Mouse (Mus musculus) spleen, adult 2 months (tissue): Measurements from ENCODE around the gene Nme7. TPM values are rescaled to one million over a fixed set of nuclear protein-coding genes. Genes with fewer than 3 reads are reported as not detected.

Experiments
- DNase-seq, 2 experiments: peaks; one replicate each; pipeline versions ENCODE4 v3.0.0 to v3.0.0-alpha.2; 2012 to 2021; ENCODE audit warnings: low spot score in 2 of 2, low read depth in 1 of 2
- H3K27ac ChIP-seq: fragments of 200-500 bp; 2 replicates; pipeline ENCODE4 v1.5.1; 2012; ENCODE audit warnings: low read length, inconsistent platforms; ENCODE audit not compliant: insufficient read depth
- H3K27me3 ChIP-seq: fragments of 200-500 bp; 2 replicates; pipeline ENCODE4 v1.6.1; 2012; ENCODE audit warnings: mild to moderate bottlenecking, moderate library complexity, low read length, inconsistent platforms; ENCODE audit not compliant: control insufficient read depth, insufficient read depth
- H3K36me3 ChIP-seq: fragments of 200-500 bp; 2 replicates; pipeline ENCODE4 v1.6.1; 2012; ENCODE audit warnings: mild to moderate bottlenecking, low read length, inconsistent platforms; ENCODE audit not compliant: control insufficient read depth, insufficient read depth
- H3K4me1 ChIP-seq: fragments of 200-500 bp; 2 replicates; pipeline ENCODE4 v1.6.1; 2011; ENCODE audit warnings: inconsistent platforms; ENCODE audit not compliant: control insufficient read depth, insufficient read depth, insufficient read length
- H3K4me3 ChIP-seq: fragments of 200-500 bp; 2 replicates; pipeline ENCODE4 v1.5.1; 2011; ENCODE audit warnings: mild to moderate bottlenecking, inconsistent platforms; ENCODE audit not compliant: insufficient read depth, insufficient read length; ENCODE audit errors: extremely low read depth
- CTCF ChIP-seq: fragments of 200-500 bp; IDR thresholded peaks from 2 replicates; pipeline ENCODE4 v1.5.1; 2011; ENCODE audit warnings: mild to moderate bottlenecking, inconsistent platforms; ENCODE audit not compliant: insufficient read depth, insufficient read length, insufficient replicate concordance; ENCODE audit errors: extremely low read depth
- POLR2A ChIP-seq: fragments of 200-500 bp; IDR thresholded peaks from 2 replicates; pipeline ENCODE4 v1.6.1; 2011; ENCODE audit warnings: low read depth, low read length, inconsistent platforms
- WGBS: fragments of 180-500 bp; shearing (Covaris S2); methylation state at CpG from one replicate; pipeline ENCODE4 v1.1.7; 2018; 5-methylcytosine and 5-hydroxymethylcytosine counted together
- polyA plus RNA-seq: library from polyadenylated mRNA; depleted of rRNA; stranded (reverse); fragments of >200 nt; gene quantifications from 2 replicates; pipeline ENCODE4 v1.2.3, GENCODE M21; 2012

Gene Nme7
- polyA plus RNA-seq, 1 experiment: 3.8 TPM

DNA sequence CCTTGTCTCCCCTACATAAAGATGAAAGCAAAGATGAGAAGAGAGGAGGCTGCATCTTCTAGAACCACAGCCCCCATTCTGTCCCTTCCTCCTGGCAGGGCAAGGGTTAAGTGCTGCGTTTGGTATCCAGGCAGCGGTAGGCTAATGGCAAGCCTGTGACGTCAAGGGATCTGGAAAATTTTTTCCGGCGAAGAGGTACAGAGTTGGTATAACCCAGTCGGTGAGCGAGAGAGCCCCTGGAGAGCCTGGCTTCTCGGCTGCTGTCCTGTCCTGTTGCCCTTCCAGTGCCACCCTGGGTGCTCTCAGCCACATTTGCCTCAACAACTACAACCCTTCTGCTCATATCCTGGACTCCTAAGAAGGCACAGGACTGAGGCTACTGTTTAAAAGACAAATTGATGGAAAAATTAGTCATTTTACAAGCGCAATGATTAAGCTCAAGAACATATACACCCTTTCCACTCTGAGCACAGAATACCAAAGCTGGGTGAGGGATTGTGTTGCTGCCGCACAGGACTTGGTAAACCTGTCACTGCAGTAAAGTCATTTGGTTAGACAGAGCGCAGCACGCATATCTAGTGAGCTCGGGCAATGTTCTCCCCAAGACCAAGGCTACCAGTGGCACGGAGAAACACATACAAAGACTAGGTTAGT lies 151.0 kb downstream of the Nme7 start:
- H3K36me3 ChIP-seq: no peaks in the 10 kb centered on the region
- TF ChIP-seq CTCF (no peak), POLR2A (no peak)
- no peak overlapping the region for H3K4me3 ChIP-seq
- no peaks in the 10 kb centered on the region for H3K27me3 ChIP-seq
- 0 out of 2 replicates have a peak overlapping the region, but pooled peaks have one; percentile 16 for H3K27ac ChIP-seq
- peaks cover 17% of the 10 kb centered on the region; the same call in 1 of the 2 replicates for H3K4me1 ChIP-seq
- DNase-seq: no peak
- WGBS: 84% methylated on average over 14 of the region's 14 CpGs

DNA sequence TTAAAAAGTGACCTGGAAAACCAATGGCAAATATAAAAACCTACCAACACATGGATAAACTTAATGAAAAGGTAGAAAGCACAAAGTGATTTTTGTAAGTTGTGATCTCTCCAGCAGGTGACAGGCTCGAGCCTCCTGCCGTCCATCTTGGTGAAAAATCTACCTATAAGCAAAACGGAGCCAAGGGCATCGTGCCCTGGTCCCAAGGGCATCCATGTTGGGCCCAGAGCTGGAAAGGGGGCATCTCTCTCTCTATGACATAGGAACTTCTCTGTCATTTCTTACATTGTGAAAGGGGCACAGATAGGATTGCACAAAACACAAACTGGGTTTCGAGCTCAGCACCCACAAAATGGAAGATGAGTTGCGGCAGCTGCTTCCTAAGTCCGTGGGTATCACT lies 151.7 kb downstream of the Nme7 start:
- H3K27me3 ChIP-seq: no peaks in the 10 kb centered on the region
- no peak overlapping the region for H3K4me3 ChIP-seq
- WGBS: 55% methylated on average over 7 of the region's 7 CpGs
- TF ChIP-seq CTCF (peak; percentile 38; the same call in 1 of the 2 replicates), POLR2A (no peak)
- peaks cover 17% of the 10 kb centered on the region; the same call in 1 of the 2 replicates for H3K4me1 ChIP-seq
- no peak overlapping the region for H3K27ac ChIP-seq
- DNase-seq: peak; percentile 9 to 18
- H3K36me3 ChIP-seq: no peaks in the 10 kb centered on the region

DNA sequence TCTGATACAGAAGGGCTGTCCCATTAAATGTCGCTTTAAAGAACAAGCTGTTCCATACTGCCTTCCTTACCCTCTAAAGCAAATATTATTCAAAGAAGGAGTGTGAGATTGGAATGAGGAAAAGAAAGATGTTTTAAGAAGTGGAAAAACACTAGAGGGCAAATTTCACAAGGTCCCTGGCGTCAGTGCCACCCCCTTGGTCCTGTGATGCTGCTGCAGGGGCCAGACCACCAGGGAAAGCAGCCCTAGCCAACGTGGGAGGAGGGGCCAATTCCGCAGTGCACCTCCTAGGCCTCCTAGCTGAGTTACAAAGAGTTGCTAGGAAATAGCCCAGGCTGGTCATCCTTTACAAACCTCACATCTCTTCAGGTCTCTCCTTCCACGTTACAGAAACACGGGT lies 152.1 kb downstream of the Nme7 start:
- H3K4me3 ChIP-seq: peak overlapping the region; percentile 1; the same call in 1 of the 2 replicates
- H3K4me1 ChIP-seq: peaks cover 17% of the 10 kb centered on the region; the same call in 1 of the 2 replicates
- no peaks in the 10 kb centered on the region for H3K27me3 ChIP-seq
- TF ChIP-seq POLR2A: no peak
- no peak for TF ChIP-seq CTCF
- H3K27ac ChIP-seq: no peak overlapping the region
- WGBS: 65% methylated on average over 6 of the region's 6 CpGs
- no peaks in the 10 kb centered on the region for H3K36me3 ChIP-seq
- DNase-seq: no peak

DNA sequence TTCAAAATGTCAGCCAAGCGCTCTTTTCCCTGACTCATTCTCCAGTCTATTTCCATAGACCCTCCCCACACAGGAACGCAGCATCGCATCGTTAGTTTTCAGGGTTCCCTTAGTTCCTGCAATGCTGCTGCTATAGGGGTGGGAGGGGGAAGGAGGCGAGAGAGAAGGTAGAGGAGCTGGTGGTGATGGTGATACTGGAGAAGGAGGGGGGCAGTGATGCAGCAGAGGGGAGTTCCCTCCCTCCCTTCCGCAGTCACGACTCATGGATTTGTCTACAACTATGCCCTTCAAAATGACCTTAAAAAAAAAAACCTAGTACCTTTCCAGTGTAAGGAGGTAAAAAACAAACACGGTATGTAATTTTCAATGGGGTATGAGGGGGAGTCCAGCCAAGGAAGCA lies 152.8 kb downstream of the Nme7 start:
- H3K36me3 ChIP-seq: no peaks in the 10 kb centered on the region
- H3K27ac ChIP-seq: no peak overlapping the region
- no peak for DNase-seq
- no peaks in the 10 kb centered on the region for H3K27me3 ChIP-seq
- TF ChIP-seq POLR2A (no peak), CTCF (no peak)
- peak overlapping the region; percentile 92; the same call in 1 of the 2 replicates for H3K4me3 ChIP-seq
- peaks cover 17% of the 10 kb centered on the region; the same call in 1 of the 2 replicates for H3K4me1 ChIP-seq
- WGBS: 17% methylated on average over 8 of the region's 8 CpGs

DNA sequence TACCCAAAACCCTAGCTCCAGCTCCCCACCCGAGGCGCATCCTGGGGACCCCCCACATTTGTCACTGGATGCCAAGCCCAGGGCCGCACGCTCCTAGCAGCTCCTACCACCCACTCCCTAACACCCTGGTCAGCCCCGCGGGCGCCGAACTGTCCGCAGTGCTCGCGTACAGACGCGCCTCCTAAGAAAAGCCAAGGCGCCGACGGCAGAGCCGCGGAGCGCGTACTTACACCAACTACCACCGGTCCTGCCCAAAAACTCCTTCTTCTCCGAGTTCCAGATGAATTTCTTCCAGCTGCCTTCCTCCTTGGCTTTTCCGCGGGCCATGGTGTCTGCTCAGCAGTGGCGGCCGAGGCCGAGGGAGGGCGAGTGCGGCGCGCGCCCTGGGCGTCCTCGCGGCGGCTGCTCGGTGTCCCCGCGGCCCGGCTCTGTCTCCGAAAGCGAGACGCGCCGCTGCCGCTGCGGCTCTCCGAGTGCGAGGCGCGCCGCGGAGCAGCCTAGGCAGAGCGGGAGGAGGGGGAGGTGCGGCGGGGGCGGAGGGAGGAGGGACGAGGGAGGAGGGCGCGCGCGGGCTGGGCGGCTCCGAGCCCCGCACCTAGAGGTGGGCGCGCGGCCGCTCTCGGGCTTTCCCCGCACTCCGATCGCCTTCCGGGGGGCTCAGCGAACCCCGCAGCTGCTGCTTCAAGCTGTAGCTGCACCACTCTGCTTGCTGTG lies 153.8 kb downstream of the Nme7 start:
- TF ChIP-seq CTCF: no peak
- TF ChIP-seq POLR2A: 0 out of 2 replicates have a peak, but pooled peaks have one; percentile 12
- DNase-seq: peak; percentile 52 to 57
- Histone ChIP-seq H3K4me3 (peak overlapping the region; percentile 92), H3K27me3 (no peaks in the 10 kb centered on the region), H3K4me1 (peaks cover 17% of the 10 kb centered on the region; the same call in 1 of the 2 replicates), H3K27ac (peak overlapping the region; percentile 89), H3K36me3 (no peaks in the 10 kb centered on the region)
- under 1% methylated on average over 58 of the region's 76 CpGs for WGBS

DNA sequence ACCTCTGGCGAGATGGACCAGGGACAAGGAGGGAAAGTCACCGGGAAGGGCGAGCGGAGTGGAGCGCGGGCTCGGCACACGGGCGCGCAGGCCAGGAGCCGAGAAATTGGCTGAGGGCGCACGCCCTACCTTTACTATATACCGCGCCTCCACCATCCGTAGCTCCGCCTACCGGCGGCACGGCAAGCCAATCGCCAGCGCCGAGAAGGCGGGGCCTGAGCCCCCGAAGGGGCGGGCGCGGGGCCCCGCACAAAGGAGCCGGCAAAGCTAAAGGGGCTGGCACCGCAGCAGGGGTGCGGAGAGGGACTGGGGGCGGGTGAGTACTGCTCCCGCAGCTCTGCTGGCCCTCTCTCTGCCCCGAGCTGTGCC lies 154.3 kb downstream of the Nme7 start, which contains the start of gene Atp1b1:
Atp1b1 (minus strand) TSS at position 111 of the 369 bp plus-strand sequence.
- peak within 1 kb of the TSS; percentile 92 for H3K4me3 ChIP-seq
- peak; percentile 67 to 84 for DNase-seq
- no peaks in the 10 kb centered on the region for H3K36me3 ChIP-seq
- H3K27ac ChIP-seq: peak within 1 kb of the TSS; percentile 89
- peak; percentile 88 for TF ChIP-seq POLR2A
- TF ChIP-seq CTCF: no peak
- H3K4me1 ChIP-seq: peaks cover 15% of the 10 kb centered on the region; the same call in 1 of the 2 replicates
- WGBS: under 1% methylated on average over 31 of the region's 35 CpGs
- H3K27me3 ChIP-seq: no peaks in the 10 kb centered on the region
